8 mouse cellular contexts compared by ENCODE assay signal in genomic region chr1:152904469-152904868, GRCm38 (mm10). TPM values are rescaled to one million over a fixed set of nuclear protein-coding genes. Genes with fewer than 3 reads are reported as not detected.
DNase-seq lines count a peak whose midpoint lies in the region; ATAC-seq lines count a peak whose summit lies in the region.

No protein-coding gene starts in this region.

- DNase-seq in adrenal gland, adult (ENCODE audit: inconsistent age in 2 of 2, low spot score in 1 of 2) = peak; percentile 86 to 93
- DNase-seq in embryo, embryonic 10 days (ENCODE audit: low spot score) = peak; percentile 92
- DNase-seq in gastrocnemius, postnatal 10 days = peak; percentile 60
- peak; percentile 94 for DNase-seq in induced T-regulatory cell, adult 2 months (ENCODE audit: low read depth)
- peak; percentile 56 to 81 for DNase-seq in left cerebral cortex, adult 8-10 months (ENCODE audit: low spot score in 2 of 2)
- peak; percentile 91 for DNase-seq in right cerebral cortex, adult 18-20 months
- DNase-seq in urinary bladder, adult 2 months (ENCODE audit: low spot score) = peak; percentile 50

- ATAC-seq in megakaryocyte, adult 5-6 weeks (ENCODE audit: poor library complexity, severe bottlenecking) = peak; percentile 64

RNA-seq across cellular contexts. Expression of gene Smg7, which starts 2.0 kb away (rescaled TPM):
- total RNA-seq in gastrocnemius, postnatal 10 days (2021) = 10 to 100 TPM; 39.6 to 42.2 TPM
- total RNA-seq in left cerebral cortex, adult 8-10 months (2022) = 10 to 100 TPM; 81.6 to 88.9 (median 83.4) TPM
- total RNA-seq in megakaryocyte, adult 5-6 weeks (2015) = 75.7 and 77.3 TPM in 2 replicates
- total RNA-seq in megakaryocyte, adult 5-6 weeks (2017) = 20.7 and 31.9 TPM in 2 replicates
- 24.3 and 27.9 TPM in 2 replicates for polyA plus RNA-seq in urinary bladder, adult 2 months (2012; rRNA removed)

RNA-seq across cellular contexts. Expression of gene Nmnat2, which starts 50.3 kb away (rescaled TPM):
- total RNA-seq in gastrocnemius, postnatal 10 days (2021) = 1 to 10 TPM; 2.3 to 3.8 TPM
- 100 to 1,000 TPM; 152 to 174 (median 163) TPM for total RNA-seq in left cerebral cortex, adult 8-10 months (2022)
- not detected in 2 replicates for total RNA-seq in megakaryocyte, adult 5-6 weeks (2015)
- total RNA-seq in megakaryocyte, adult 5-6 weeks (2017) = not detected in 2 replicates
- 2.2 and 2.5 TPM in 2 replicates for polyA plus RNA-seq in urinary bladder, adult 2 months (2012; rRNA removed)

Comparison
In these comparisons a context has a peak if more than half of its experiments do, and no peak if none do; other contexts are left out.
1. Peak in every context shown above with its lines: DNase-seq and ATAC-seq.
2. RNA of gene Nmnat2, which starts 50.3 kb away (total RNA-seq): 152 to 174 TPM in left cerebral cortex, adult 8-10 months; 2.3 to 3.8 TPM in gastrocnemius, postnatal 10 days and not detected in megakaryocyte, adult 5-6 weeks; every median in the first group is over 10 times any median in the second.